ENCODE assay signal across 8 mouse cellular contexts in the genomic region with DNA sequence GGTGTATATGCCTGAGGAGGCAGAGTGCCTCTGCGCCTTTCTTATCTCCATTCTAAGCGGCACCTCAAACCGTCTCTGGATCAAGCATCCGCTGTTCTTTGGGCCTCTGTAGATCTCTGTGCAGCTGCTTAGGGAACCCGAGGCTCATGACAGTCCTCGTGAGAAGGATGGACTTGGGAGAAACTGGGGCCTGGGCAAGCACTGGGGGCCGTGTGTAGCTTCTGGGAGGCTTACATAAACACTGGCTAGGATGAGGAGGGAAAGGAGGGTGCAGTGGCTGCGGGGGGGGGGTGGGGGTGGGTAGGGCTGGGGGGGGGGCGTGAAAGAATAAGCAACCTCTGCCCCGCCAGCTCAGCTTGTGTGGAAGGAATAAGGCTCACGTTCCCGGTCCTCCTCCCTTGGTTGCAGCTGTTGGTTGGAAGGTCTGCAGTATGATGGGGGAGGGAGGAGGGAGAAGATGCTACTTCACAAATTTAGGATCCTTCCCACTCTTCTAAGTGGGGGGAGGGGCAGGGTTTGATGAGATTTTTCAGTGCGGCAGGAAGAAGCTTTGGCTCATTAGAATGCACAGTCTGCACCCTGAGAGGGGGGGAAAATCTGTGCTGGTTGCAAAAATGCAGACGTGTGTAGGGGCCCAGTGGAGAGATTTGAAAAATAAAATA. TPM values are rescaled to one million over a fixed set of nuclear protein-coding genes. Genes with fewer than 3 reads are reported as not detected.
DNase-seq lines count a peak whose midpoint lies in the region; ATAC-seq and TF ChIP-seq lines count a peak whose summit lies in the region.

No protein-coding gene starts in this region.

- H3K9me3 ChIP-seq in intestine, postnatal 0 days (ENCODE audit: control insufficient read depth) = no peaks in the 10 kb centered on the region
- H3K9me3 ChIP-seq in liver, embryonic 11.5 days (ENCODE audit: control insufficient read depth, low read length) = no peaks in the 10 kb centered on the region

- ATAC-seq in intestine, postnatal 0 days = no peak
- no peak for ATAC-seq in liver, embryonic 11.5 days (replicated peaks; ENCODE audit: low FRiP score)

- H3K36me3 ChIP-seq in intestine, postnatal 0 days (ENCODE audit: control insufficient read depth, insufficient read depth) = no peaks in the 10 kb centered on the region
- H3K36me3 ChIP-seq in liver, embryonic 11.5 days (ENCODE audit: control insufficient read depth, insufficient read depth, low read length) = no peaks in the 10 kb centered on the region

- WGBS in intestine, postnatal 0 days = 39% methylated on average over 13 of the region's 14 CpGs
- WGBS in liver, embryonic 11.5 days = 26% methylated on average over 14 of the region's 14 CpGs

- TF ChIP-seq CTCF in cortical plate, adult 2 months (IDR thresholded peaks at IDR 0.05; ENCODE audit: extremely low read depth, insufficient read depth, low read length) = no peak
- no peak for TF ChIP-seq CTCF in intestine, postnatal 0 days (IDR thresholded peaks at IDR 0.05; ENCODE audit: low read depth)

- H3K9ac ChIP-seq in intestine, postnatal 0 days (ENCODE audit: low read depth, low read length) = 0 out of 2 replicates have a peak overlapping the region, but pooled peaks have one; percentile 17
- no peak overlapping the region for H3K9ac ChIP-seq in liver, embryonic 11.5 days (ENCODE audit: low read depth, low read length)

- no peaks in the 10 kb centered on the region for H3K27me3 ChIP-seq in intestine, postnatal 0 days (replicated peaks; ENCODE audit: control insufficient read depth, insufficient read depth, low read length)
- no peaks in the 10 kb centered on the region for H3K27me3 ChIP-seq in liver, embryonic 11.5 days (replicated peaks; ENCODE audit: control insufficient read depth, insufficient read depth, low read length)

- peak; percentile 18; the same call in 1 of the 2 replicates for TF ChIP-seq POLR2A in cortical plate, adult 2 months (IDR thresholded peaks at IDR 0.05; ENCODE audit: extremely low read depth, insufficient read depth, low read length)

- H3K27ac ChIP-seq in cortical plate, adult 2 months (ENCODE audit: insufficient read depth, low read length) = peak overlapping the region; percentile 92
- peak overlapping the region; percentile 42 for H3K27ac ChIP-seq in intestine, postnatal 0 days (ENCODE audit: low read depth, low read length)
- peak overlapping the region; percentile 93 for H3K27ac ChIP-seq in liver, embryonic 11.5 days (ENCODE audit: low read depth, low read length)

- no peak overlapping the region for H3K4me2 ChIP-seq in intestine, postnatal 0 days (replicated peaks; ENCODE audit: low read depth)
- H3K4me2 ChIP-seq in liver, embryonic 11.5 days = peak overlapping the region; percentile 84

- peaks cover 20% of the 10 kb centered on the region for H3K4me1 ChIP-seq in cortical plate, adult 2 months (ENCODE audit: control insufficient read depth, insufficient read depth, low read length)
- H3K4me1 ChIP-seq in intestine, postnatal 0 days (replicated peaks; ENCODE audit: control insufficient read depth, insufficient read depth, low read length) = peaks cover 24% of the 10 kb centered on the region
- peaks cover 58% of the 10 kb centered on the region for H3K4me1 ChIP-seq in liver, embryonic 11.5 days (replicated peaks; ENCODE audit: control insufficient read depth, insufficient read depth, low read length)

- peak; percentile 55 for DNase-seq in adrenal gland, postnatal 14 days
- no peak for DNase-seq in adrenal gland, postnatal 25 days
- peak; percentile 83 for DNase-seq in gastrocnemius, postnatal 25 days
- no peak for DNase-seq in liver, embryonic 11.5 days (ENCODE audit: low spot score)
- DNase-seq in retina, postnatal 1 day = peak; percentile 89
- DNase-seq in thymus, postnatal 0 days (ENCODE audit: low spot score) = no peak

- peak overlapping the region; percentile 11; the same call in 1 of the 2 replicates for H3K4me3 ChIP-seq in cortical plate, adult 2 months (ENCODE audit: insufficient read depth, low read length)
- no peak overlapping the region for H3K4me3 ChIP-seq in intestine, postnatal 0 days (ENCODE audit: low read depth, low read length)
- H3K4me3 ChIP-seq in liver, embryonic 11.5 days (ENCODE audit: low read depth, low read length) = no peak overlapping the region

RNA-seq across cellular contexts. Expression of a gene that starts 6.8 kb away (rescaled TPM):
- total RNA-seq in adrenal gland, postnatal 14 days (2021) = 32.9 and 51.0 TPM in 2 replicates
- total RNA-seq in adrenal gland, postnatal 25 days (2021) = 234 and 238 TPM in 2 replicates
- 153 and 156 TPM in 2 replicates for polyA plus RNA-seq in cortical plate, adult 2 months (2012; rRNA removed)
- 100 to 1,000 TPM in 1 of 2 experiments, 10 to 100 TPM in 1; 98.0 to 119 TPM for total RNA-seq in gastrocnemius, postnatal 25 days (2021)
- 4.1 and 5.1 TPM in 2 replicates for polyA plus RNA-seq in intestine, postnatal 0 days (2015; fragmentation: Nextera tagmentation; extraction: Ambion mirVana)
- 2.1 and 2.7 TPM in 2 replicates for polyA plus RNA-seq in liver, embryonic 11.5 days (2014; fragmentation: Nextera tagmentation; extraction: Ambion mirVana)
- polyA plus RNA-seq in thymus, postnatal 0 days (2015; fragmentation: Nextera tagmentation; extraction: Ambion mirVana) = 2.6 and 3.0 TPM in 2 replicates

RNA-seq across cellular contexts. Expression of a gene that starts 13.3 kb away (rescaled TPM):
- 88.5 and 88.7 TPM in 2 replicates for total RNA-seq in adrenal gland, postnatal 14 days (2021)
- 109 and 113 TPM in 2 replicates for total RNA-seq in adrenal gland, postnatal 25 days (2021)
- 119 and 131 TPM in 2 replicates for polyA plus RNA-seq in cortical plate, adult 2 months (2012; rRNA removed)
- total RNA-seq in gastrocnemius, postnatal 25 days (2021) = 10 to 100 TPM; 51.3 to 63.6 TPM
- polyA plus RNA-seq in intestine, postnatal 0 days (2015; fragmentation: Nextera tagmentation; extraction: Ambion mirVana) = 12.6 and 15.1 TPM in 2 replicates
- polyA plus RNA-seq in liver, embryonic 11.5 days (2014; fragmentation: Nextera tagmentation; extraction: Ambion mirVana) = 14.8 and 17.7 TPM in 2 replicates
- 14.4 and 20.4 TPM in 2 replicates for polyA plus RNA-seq in thymus, postnatal 0 days (2015; fragmentation: Nextera tagmentation; extraction: Ambion mirVana)

RNA-seq across cellular contexts. Expression of a gene that starts 22.7 kb away (rescaled TPM):
- total RNA-seq in adrenal gland, postnatal 14 days (2021) = 37.8 and 38.8 TPM in 2 replicates
- 37.2 and 41.5 TPM in 2 replicates for total RNA-seq in adrenal gland, postnatal 25 days (2021)
- 44.9 and 47.4 TPM in 2 replicates for polyA plus RNA-seq in cortical plate, adult 2 months (2012; rRNA removed)
- 10 to 100 TPM; 13.9 to 15.0 TPM for total RNA-seq in gastrocnemius, postnatal 25 days (2021)
- polyA plus RNA-seq in intestine, postnatal 0 days (2015; fragmentation: Nextera tagmentation; extraction: Ambion mirVana) = 10.8 and 12.4 TPM in 2 replicates
- polyA plus RNA-seq in liver, embryonic 11.5 days (2014; fragmentation: Nextera tagmentation; extraction: Ambion mirVana) = 34.8 and 35.6 TPM in 2 replicates
- 21.8 and 23.8 TPM in 2 replicates for polyA plus RNA-seq in thymus, postnatal 0 days (2015; fragmentation: Nextera tagmentation; extraction: Ambion mirVana)

RNA-seq across cellular contexts. Expression of a gene that starts 41.5 kb away (rescaled TPM):
- 106 and 124 TPM in 2 replicates for total RNA-seq in adrenal gland, postnatal 14 days (2021)
- 82.5 and 89.4 TPM in 2 replicates for total RNA-seq in adrenal gland, postnatal 25 days (2021)
- polyA plus RNA-seq in cortical plate, adult 2 months (2012; rRNA removed) = 721 and 771 TPM in 2 replicates
- 10 to 100 TPM; 75.4 to 89.1 TPM for total RNA-seq in gastrocnemius, postnatal 25 days (2021)
- polyA plus RNA-seq in intestine, postnatal 0 days (2015; fragmentation: Nextera tagmentation; extraction: Ambion mirVana) = 32.4 and 39.1 TPM in 2 replicates
- polyA plus RNA-seq in liver, embryonic 11.5 days (2014; fragmentation: Nextera tagmentation; extraction: Ambion mirVana) = 26.6 and 31.6 TPM in 2 replicates
- polyA plus RNA-seq in thymus, postnatal 0 days (2015; fragmentation: Nextera tagmentation; extraction: Ambion mirVana) = 7.3 and 9.1 TPM in 2 replicates

RNA-seq across cellular contexts. Expression of a gene that starts 52.7 kb away (rescaled TPM):
- total RNA-seq in adrenal gland, postnatal 14 days (2021) = 47.4 and 55.5 TPM in 2 replicates
- 40.9 and 61.5 TPM in 2 replicates for total RNA-seq in adrenal gland, postnatal 25 days (2021)
- polyA plus RNA-seq in cortical plate, adult 2 months (2012; rRNA removed) = 127 and 144 TPM in 2 replicates
- total RNA-seq in gastrocnemius, postnatal 25 days (2021) = 10 to 100 TPM; 42.7 to 46.9 TPM
- polyA plus RNA-seq in intestine, postnatal 0 days (2015; fragmentation: Nextera tagmentation; extraction: Ambion mirVana) = 14.7 and 18.5 TPM in 2 replicates
- polyA plus RNA-seq in liver, embryonic 11.5 days (2014; fragmentation: Nextera tagmentation; extraction: Ambion mirVana) = 61.9 and 63.6 TPM in 2 replicates
- 48.3 and 48.5 TPM in 2 replicates for polyA plus RNA-seq in thymus, postnatal 0 days (2015; fragmentation: Nextera tagmentation; extraction: Ambion mirVana)

Comparison
In these comparisons a context has a peak if more than half of its experiments do, and no peak if none do; other contexts are left out.
1. DNase-seq: peak in adrenal gland, postnatal 14 days (single experiment), gastrocnemius, postnatal 25 days (single experiment) and retina, postnatal 1 day (single experiment); none in adrenal gland, postnatal 25 days (single experiment), liver, embryonic 11.5 days (single experiment) and thymus, postnatal 0 days (single experiment).
2. H3K27ac ChIP-seq: peak in every context shown above with its lines; median percentile 93 in liver, embryonic 11.5 days; 92 in cortical plate, adult 2 months; 42 in intestine, postnatal 0 days.
3. RNA of a gene that starts 6.8 kb away (polyA plus RNA-seq): 153 to 156 TPM in cortical plate, adult 2 months; 4.1 to 5.1 TPM in intestine, postnatal 0 days, 2.6 to 3.0 TPM in thymus, postnatal 0 days and 2.1 to 2.7 TPM in liver, embryonic 11.5 days; every median in the first group is over 10 times any median in the second.